Mouse (Mus musculus) megakaryocyte, embryonic 14.5 days (primary cell): ENCODE results near the gene Ldb2.

Source experiments
- FLI1 ChIP-seq: IDR thresholded peaks from 2 replicates; pipeline ENCODE4 v1.6.1; 2012; ENCODE audit warnings: low read length, inconsistent platforms, mixed read lengths
- GATA1 ChIP-seq: IDR thresholded peaks from 3 replicates; pipeline ENCODE4 v1.6.1; 2012; ENCODE audit warnings: mixed read lengths, low read length, inconsistent platforms, borderline replicate concordance

DNA sequence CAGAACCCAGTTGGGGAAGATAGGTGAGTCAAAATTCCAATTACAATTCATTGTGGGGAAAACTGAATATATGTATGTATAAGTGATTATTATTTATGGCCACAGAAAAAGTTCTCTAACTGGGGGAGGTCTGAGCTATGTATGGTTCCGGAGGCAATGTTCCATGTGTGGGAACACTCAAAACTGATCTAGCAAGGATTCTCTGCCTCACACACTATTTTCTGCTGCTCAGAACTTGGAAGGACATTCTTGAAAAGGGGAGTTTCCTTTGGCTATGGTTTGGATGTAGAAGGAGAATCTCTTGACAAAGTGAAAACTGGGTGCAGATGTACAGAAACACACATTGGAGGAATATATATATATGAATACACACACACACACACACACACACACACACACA is 301.3 kb downstream of the Ldb2 start:
- TF ChIP-seq GATA1 (no peak), FLI1 (no peak)
